Mouse (Mus musculus) MEL (cell line): ENCODE measurements around the gene H2-Q1. TPM values are rescaled to one million over a fixed set of nuclear protein-coding genes. Genes with fewer than 3 reads are reported as not detected.
"Not testable (repeated sequence)": the region's sequence is repeated elsewhere in the genome, so short reads cannot be mapped to it uniquely, and the experiment has no call there.

ENCODE experiments used
- DNase-seq: peaks from one replicate; pipeline ENCODE4 v3.0.0; 2011; ENCODE audit warnings: low read depth, low spot score
- H3K27ac ChIP-seq: 2 replicates; pipeline ENCODE4 v1.5.1; 2012; ENCODE audit warnings: low read depth, mild to moderate bottlenecking, control low read depth, low read length, moderate library complexity; ENCODE audit not compliant: control insufficient read depth
- H3K27me3 ChIP-seq, 2 experiments: fragments of 150-350 bp in 1 of 2; sonication (generic) in 1 of 2; 2 replicates each; pipeline ENCODE4 v1.6.1; 2012; ENCODE audit warnings: low read length in 2 of 2, mild to moderate bottlenecking in 2 of 2, improper control_type of control experiment in 1 of 2, moderate library complexity in 1 of 2; ENCODE audit not compliant: insufficient read depth in 2 of 2, control insufficient read depth in 1 of 2
- H3K36me3 ChIP-seq, 2 experiments: 2 replicates each; pipeline ENCODE4 v1.6.1; 2012 to 2014; ENCODE audit warnings: low read length in 2 of 2, improper control_type of control experiment in 1 of 2, inconsistent platforms in 1 of 2, mild to moderate bottlenecking in 1 of 2; ENCODE audit not compliant: insufficient read depth in 2 of 2, control insufficient read depth in 1 of 2
- H3K4me1 ChIP-seq, 2 experiments: fragments of 150-350 bp in 1 of 2; sonication (generic) in 1 of 2; 2 replicates each; pipeline ENCODE4 v1.6.1; 2012; ENCODE audit warnings: low read length in 2 of 2, improper control_type of control experiment in 1 of 2, mild to moderate bottlenecking in 1 of 2; ENCODE audit not compliant: insufficient read depth in 2 of 2, control insufficient read depth in 1 of 2
- H3K4me3 ChIP-seq, 2 experiments: fragments of 150-350 bp in 1 of 2; sonication (generic) in 1 of 2; 2 replicates each; pipeline ENCODE4 v1.5.1; 2012; ENCODE audit warnings: low read depth in 2 of 2, low read length in 2 of 2, mild to moderate bottlenecking in 2 of 2, moderate library complexity in 2 of 2, control low read depth in 1 of 2, improper control_type of control experiment in 1 of 2; ENCODE audit not compliant: control insufficient read depth in 1 of 2, insufficient read depth in 1 of 2
- H3K79me2 ChIP-seq: 2 replicates; pipeline ENCODE4 v1.6.1; 2012; ENCODE audit warnings: mild to moderate bottlenecking, low read length, moderate library complexity; ENCODE audit not compliant: control insufficient read depth, poor library complexity, insufficient read depth
- H3K9ac ChIP-seq: 2 replicates; pipeline ENCODE4 v1.6.1; 2012; ENCODE audit warnings: low read depth, mild to moderate bottlenecking, control low read depth, low read length, moderate library complexity; ENCODE audit not compliant: control insufficient read depth, poor library complexity, severe bottlenecking
- H3K9me3 ChIP-seq: fragments of 150-350 bp; sonication (generic); replicated peaks from 2 replicates; pipeline ENCODE4 v1.6.1; 2012; ENCODE audit warnings: mild to moderate bottlenecking, low read length, improper control_type of control experiment, moderate library complexity; ENCODE audit not compliant: insufficient read depth
- CHD1 ChIP-seq: IDR thresholded peaks from 2 replicates; pipeline ENCODE4 v1.6.1; 2012; ENCODE audit warnings: low read depth, mild to moderate bottlenecking, inconsistent platforms, low read length, improper control_type of control experiment
- CHD2 ChIP-seq: IDR thresholded peaks from 2 replicates; pipeline ENCODE4 v1.6.1; 2011; ENCODE audit warnings: low read length, improper control_type of control experiment
- EP300 ChIP-seq, 2 experiments: IDR thresholded peaks; 2 replicates each; pipeline ENCODE4 v1.6.1; 2011; ENCODE audit warnings: improper control_type of control experiment in 2 of 2, low read length in 2 of 2, low read depth in 1 of 2, mild to moderate bottlenecking in 1 of 2
- ETS1 ChIP-seq: IDR thresholded peaks from 2 replicates; pipeline ENCODE4 v1.6.1; 2012; ENCODE audit warnings: low read depth, mild to moderate bottlenecking, inconsistent platforms, low read length, improper control_type of control experiment, moderate library complexity
- MAFK ChIP-seq: IDR thresholded peaks from 2 replicates; pipeline ENCODE4 v1.6.1; 2011; ENCODE audit warnings: low read depth, mild to moderate bottlenecking, low read length, improper control_type of control experiment, borderline replicate concordance
- MAX ChIP-seq: IDR thresholded peaks from 2 replicates; pipeline ENCODE4 v1.6.1; 2011; ENCODE audit warnings: low read length, improper control_type of control experiment
- MEF2A ChIP-seq: IDR thresholded peaks from 2 replicates; pipeline ENCODE4 v1.6.1; 2014; ENCODE audit warnings: low read depth, mild to moderate bottlenecking, inconsistent platforms, low read length, improper control_type of control experiment; ENCODE audit not compliant: poor library complexity, insufficient replicate concordance, severe bottlenecking; ENCODE audit errors: extremely low read depth
- MXI1 ChIP-seq: IDR thresholded peaks from 2 replicates; pipeline ENCODE4 v1.6.1; 2011; ENCODE audit warnings: mild to moderate bottlenecking, low read depth, low read length, improper control_type of control experiment
- MYB ChIP-seq: IDR thresholded peaks from 2 replicates; pipeline ENCODE4 v1.6.1; 2011; ENCODE audit warnings: mild to moderate bottlenecking, low read depth, low read length, improper control_type of control experiment
- NELFE ChIP-seq: IDR thresholded peaks from 2 replicates; pipeline ENCODE4 v1.6.1; 2011; ENCODE audit warnings: low read depth, low read length, improper control_type of control experiment
- NRF1 ChIP-seq: IDR thresholded peaks from 2 replicates; pipeline ENCODE4 v1.6.1; 2014; ENCODE audit warnings: low read depth, mild to moderate bottlenecking, inconsistent platforms, low read length, improper control_type of control experiment, moderate library complexity; ENCODE audit not compliant: poor library complexity, insufficient read depth, severe bottlenecking
- POLR2A ChIP-seq, 2 experiments: IDR thresholded peaks; 2 replicates each; pipeline ENCODE4 v1.6.1; 2011 to 2012; ENCODE audit warnings: low read length in 2 of 2, mild to moderate bottlenecking in 2 of 2, control low read depth in 1 of 2, improper control_type of control experiment in 1 of 2, low read depth in 1 of 2, moderate library complexity in 1 of 2; ENCODE audit not compliant: control insufficient read depth in 1 of 2, insufficient read depth in 1 of 2, poor library complexity in 1 of 2
- POLR2AphosphoS5 ChIP-seq: IDR thresholded peaks from 2 replicates; pipeline ENCODE4 v1.6.1; 2012; ENCODE audit warnings: low read depth, borderline replicate concordance, mild to moderate bottlenecking, inconsistent platforms, low read length, moderate library complexity, mixed read lengths
- RCOR1 ChIP-seq: IDR thresholded peaks from 2 replicates; pipeline ENCODE4 v1.6.1; 2012; ENCODE audit warnings: low read depth, mild to moderate bottlenecking, inconsistent platforms, low read length, improper control_type of control experiment
- SIN3A ChIP-seq: IDR thresholded peaks from 2 replicates; pipeline ENCODE4 v1.6.1; 2012; ENCODE audit warnings: low read length, improper control_type of control experiment, inconsistent platforms
- SMC3 ChIP-seq: IDR thresholded peaks from 2 replicates; pipeline ENCODE4 v1.6.1; 2011; ENCODE audit warnings: low read depth, low read length, improper control_type of control experiment
- TAL1 ChIP-seq: IDR thresholded peaks from 2 replicates; pipeline ENCODE4 v1.6.1; 2012; ENCODE audit warnings: mild to moderate bottlenecking, inconsistent platforms, low read length, moderate library complexity, mixed read lengths
- TBP ChIP-seq: IDR thresholded peaks from 2 replicates; pipeline ENCODE4 v1.8.0; 2011; ENCODE audit warnings: low read depth, low read length, improper control_type of control experiment
- TCF12 ChIP-seq: IDR thresholded peaks from 2 replicates; pipeline ENCODE4 v1.6.1; 2014; ENCODE audit warnings: low read depth, mild to moderate bottlenecking, inconsistent platforms, low read length, improper control_type of control experiment, moderate library complexity
- UBTF ChIP-seq: IDR thresholded peaks from 2 replicates; pipeline ENCODE4 v1.6.1; 2012; ENCODE audit warnings: low read depth, mild to moderate bottlenecking, inconsistent platforms, low read length, improper control_type of control experiment, moderate library complexity, borderline replicate concordance; ENCODE audit not compliant: insufficient read depth
- USF1 ChIP-seq: IDR thresholded peaks from 2 replicates; pipeline ENCODE4 v1.6.1; 2014; ENCODE audit warnings: low read depth, mild to moderate bottlenecking, inconsistent platforms, low read length, improper control_type of control experiment, moderate library complexity
- ZC3H11A ChIP-seq: IDR thresholded peaks from 2 replicates; pipeline ENCODE4 v1.6.1; 2012; ENCODE audit warnings: low read depth, mild to moderate bottlenecking, inconsistent platforms, low read length, improper control_type of control experiment
- ZMIZ1 ChIP-seq: IDR thresholded peaks from 2 replicates; pipeline ENCODE4 v1.6.1; 2012; ENCODE audit warnings: low read depth, mild to moderate bottlenecking, inconsistent platforms, low read length, improper control_type of control experiment, moderate library complexity
- ZNF384 ChIP-seq: IDR thresholded peaks from 2 replicates; pipeline ENCODE4 v1.6.1; 2012; ENCODE audit warnings: low read depth, mild to moderate bottlenecking, inconsistent platforms, low read length, improper control_type of control experiment
- polyA plus RNA-seq, 2 experiments: library from polyadenylated mRNA; stranded (reverse) in 1 of 2; unstranded in 1 of 2; fragments of >175 nt in 1 of 2; fragments of >200 nt in 1 of 2; gene quantifications; 2 replicates each; pipeline versions ENCODE4 v1.2.1 to v1.2.4; 2012; ENCODE audit warnings: low replicate concordance in 2 of 2, low read depth in 1 of 2; ENCODE audit not compliant: insufficient read length in 2 of 2, insufficient read depth in 1 of 2, missing spikeins in 1 of 2
- total RNA-seq: library from RNA; depleted of rRNA; stranded (reverse); fragments of 300-350 nt; gene quantifications from 2 replicates; pipeline ENCODE4 v1.2.3, GENCODE M21; 2012

H2-Q1 gene
- total and polyA plus RNA-seq, 3 experiments: 0.52 to 1.7 TPM; not detected in 1

DNA sequence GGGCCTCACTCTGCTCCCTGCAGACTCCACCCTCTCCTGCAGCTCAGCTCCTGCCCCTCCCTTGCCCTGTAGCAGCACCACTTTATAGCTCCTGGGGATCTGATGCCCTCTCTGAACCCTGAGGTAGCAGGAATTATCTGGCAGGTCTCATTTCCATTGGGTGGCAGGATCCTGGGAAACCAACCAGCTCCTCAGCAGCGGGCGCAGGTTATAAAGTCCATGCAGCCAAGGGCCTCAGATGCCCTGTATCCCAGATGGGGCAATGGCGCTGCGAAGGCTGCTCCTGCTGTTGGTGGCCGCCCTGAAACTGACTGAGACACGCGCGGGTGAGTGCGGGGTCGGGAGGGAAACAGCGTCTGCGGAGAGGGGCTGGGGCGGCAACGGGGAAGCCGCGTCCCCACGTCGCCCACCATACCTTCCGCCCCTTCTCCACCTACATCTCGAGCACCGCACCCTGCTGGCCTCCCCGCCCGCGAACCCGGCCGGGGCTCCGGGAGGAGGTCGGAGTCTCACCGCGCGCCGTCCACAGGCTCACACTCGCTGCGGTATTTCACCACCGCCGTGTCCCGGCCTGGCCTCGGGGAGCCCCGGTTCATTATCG, 22.0 kb downstream of the H2-Q1 start, which contains the start of gene H2-Q2:
Gene H2-Q2, plus strand, starts transcription at position 172 of the 601 bp plus-strand sequence.
- H3K4me1 ChIP-seq: no peaks in the 10 kb centered on the region
- H3K79me2 ChIP-seq: no peaks in the 10 kb centered on the region
- H3K36me3 ChIP-seq: no peaks in the 10 kb centered on the region
- no peak for DNase-seq
- H3K27ac ChIP-seq: no peak within 1 kb of the TSS
- H3K9ac ChIP-seq: no peak within 1 kb of the TSS
- no peak for TF ChIP-seq CHD1
- no peak for TF ChIP-seq MAFK
- TF ChIP-seq TBP: no peak
- TF ChIP-seq TAL1: no peak
- no peak for TF ChIP-seq NELFE
- no peak for TF ChIP-seq UBTF
- no peaks in the 10 kb centered on the region for H3K9me3 ChIP-seq
- no peaks in the 10 kb centered on the region for H3K27me3 ChIP-seq
- no peak within 1 kb of the TSS for H3K4me3 ChIP-seq

DNA sequence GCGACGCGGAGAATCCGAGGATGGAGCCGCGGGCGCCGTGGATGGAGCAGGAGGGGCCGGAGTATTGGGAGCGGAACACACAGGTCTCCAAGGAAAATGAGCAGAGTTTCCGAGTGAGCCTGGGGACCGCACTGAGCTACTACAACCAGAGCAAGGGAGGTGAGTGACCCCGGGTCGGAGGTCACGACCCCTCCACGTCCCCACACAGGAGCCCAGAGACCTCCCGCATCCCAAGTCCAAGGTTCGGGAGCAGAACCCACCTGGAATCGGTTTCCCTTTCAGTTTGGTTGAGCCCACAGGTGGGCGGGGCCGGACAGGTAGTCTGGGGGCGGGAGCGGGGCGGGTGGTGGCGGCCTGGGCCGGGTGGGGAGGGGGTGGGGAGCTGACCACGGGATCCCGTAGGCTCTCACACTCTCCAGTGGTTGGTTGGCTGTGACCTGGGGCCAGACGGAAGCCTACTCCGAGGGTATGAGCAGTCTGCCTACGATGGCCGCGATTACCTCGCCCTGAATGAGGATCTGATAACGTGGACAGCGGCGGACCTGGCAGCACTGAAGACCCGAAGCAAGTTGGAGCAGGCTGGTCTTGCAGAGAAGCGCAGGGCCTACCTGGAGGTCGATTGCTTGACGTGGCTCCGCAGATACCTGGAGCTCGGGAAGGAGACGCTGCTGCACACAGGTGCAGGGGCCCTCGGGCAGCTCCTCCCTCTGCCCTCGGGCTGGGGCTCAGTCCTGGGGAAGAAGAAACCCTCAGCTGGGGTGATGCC, 22.7 kb downstream of the H2-Q1 start:
- Histone ChIP-seq H3K9me3 (no peaks in the 10 kb centered on the region), H3K27me3 (no peaks in the 10 kb centered on the region), H3K79me2 (no peaks in the 10 kb centered on the region), H3K36me3 (no peaks in the 10 kb centered on the region), H3K9ac (no peak overlapping the region), H3K4me1 (no peaks in the 10 kb centered on the region), H3K4me3 (no peak overlapping the region), H3K27ac (no peak overlapping the region)
- TF ChIP-seq SMC3 (no peak), MEF2A (no peak), MAFK (no peak), EP300 (IDR thresholded peaks at IDR 0.05; ENCODE audit: low read depth in 1 of 2, low read length in 2 of 2) (no peak), NRF1 (no peak), MAX (no peak), ETS1 (no peak), ZNF384 (no peak), CHD2 (no peak), USF1 (no peak), RCOR1 (no peak), SIN3A (no peak), POLR2A (IDR thresholded peaks at IDR 0.05; ENCODE audit: control insufficient read depth in 1 of 2, insufficient read depth in 1 of 2, low read depth in 1 of 2, low read length in 2 of 2, poor library complexity in 1 of 2) (no peak), MXI1 (no peak), ZMIZ1 (no peak), POLR2AphosphoS5 (no peak), TCF12 (no peak), TBP (no peak), MYB (no peak), ZC3H11A (no peak)
- DNase-seq: no peak

DNA sequence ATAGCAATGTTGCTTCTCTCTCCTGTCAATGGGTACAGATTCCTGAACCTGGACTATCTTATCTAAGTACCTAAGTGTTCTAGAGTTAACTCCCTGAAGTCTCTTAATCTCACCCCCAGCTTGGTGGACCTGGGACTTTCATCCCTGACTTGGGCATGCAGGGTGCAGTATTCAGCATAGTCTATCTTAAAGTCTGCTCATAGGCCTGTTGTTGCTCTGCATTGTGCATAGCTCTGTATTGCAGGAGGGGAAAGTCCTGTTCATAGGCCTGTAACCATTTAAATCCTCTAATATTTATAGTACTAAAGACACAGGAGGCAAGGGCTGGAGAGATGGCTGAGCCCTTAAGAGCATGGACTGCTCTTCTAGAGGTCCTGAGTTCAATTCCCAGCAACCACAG, 27.5 kb downstream of the H2-Q1 start:
- H3K27ac ChIP-seq, H3K9ac ChIP-seq, H3K79me2 ChIP-seq, H3K9me3 ChIP-seq, H3K27me3 ChIP-seq, DNase-seq, H3K4me3 ChIP-seq, H3K36me3 ChIP-seq, H3K4me1 ChIP-seq: not testable (repeated sequence)
